Mouse (Mus musculus): Measurements from ENCODE around the gene Cstad.

DNA sequence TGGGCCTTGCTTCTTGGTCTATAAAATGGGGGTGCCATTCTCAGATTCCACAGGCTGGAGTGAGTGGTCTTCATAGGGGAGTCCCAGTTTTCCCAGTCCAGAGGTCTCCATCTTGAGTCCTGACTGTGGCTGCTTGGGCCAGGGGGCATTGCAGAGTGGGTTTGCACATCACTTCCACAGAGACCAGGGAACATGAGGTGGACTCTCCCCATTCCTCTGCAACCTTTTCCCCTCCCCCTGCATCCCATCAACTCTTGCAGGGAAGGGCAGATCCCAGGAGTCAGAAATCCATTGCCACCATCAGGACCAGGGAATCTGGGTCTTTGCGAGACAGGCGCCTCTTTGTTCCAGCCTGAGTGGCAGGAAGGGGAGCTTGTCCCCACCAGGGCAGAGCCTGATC, 21.0 kb downstream of the Cstad start:
- TF ChIP-seq POLR2A (IDR thresholded peaks at IDR 0.05; ENCODE audit: borderline replicate concordance, control insufficient read depth, low read depth, low read length) (no peak), CTCF (IDR thresholded peaks at IDR 0.05; ENCODE audit: control insufficient read depth, insufficient read depth, low read length) (no peak)

All from bone marrow, adult 2 months (tissue).